Mouse (Mus musculus) neural tube, embryonic 12.5 days (tissue): ENCODE results near the gene Htatip2. TPM values are rescaled to one million over a fixed set of nuclear protein-coding genes. Genes with fewer than 3 reads are reported as not detected.

Experiments used
- ATAC-seq: fragments of 200-750 bp; cut with Nextera tagmentation; 2 replicates; pipeline ENCODE4 v1.8.0; 2017; ENCODE audit warnings: low read depth, mild to moderate bottlenecking, moderate TSS enrichment, moderate library complexity; ENCODE audit not compliant: low FRiP score
- H3K27ac ChIP-seq: fragments of 300-500 bp; sonication (generic); 2 replicates; pipeline ENCODE4 v1.5.1; 2016
- H3K27me3 ChIP-seq: fragments of 300-500 bp; sonication (generic); replicated peaks from 2 replicates; pipeline ENCODE4 v1.6.1; 2016; ENCODE audit warnings: mild to moderate bottlenecking
- H3K36me3 ChIP-seq: fragments of 300-500 bp; sonication (generic); 2 replicates; pipeline ENCODE4 v1.6.1; 2016; ENCODE audit warnings: mild to moderate bottlenecking
- H3K4me1 ChIP-seq: fragments of 300-500 bp; sonication (generic); 2 replicates; pipeline ENCODE4 v1.6.1; 2016
- H3K4me2 ChIP-seq: fragments of 300-500 bp; sonication (generic); replicated peaks from 2 replicates; pipeline ENCODE4 v1.6.1; 2016; ENCODE audit warnings: mild to moderate bottlenecking
- H3K4me3 ChIP-seq: fragments of 300-500 bp; sonication (generic); 2 replicates; pipeline ENCODE4 v1.5.1; 2016
- H3K9ac ChIP-seq: fragments of 300-500 bp; sonication (generic); 2 replicates; pipeline ENCODE4 v1.6.1; 2016; ENCODE audit warnings: mild to moderate bottlenecking
- H3K9me3 ChIP-seq: fragments of 300-500 bp; sonication (generic); 2 replicates; pipeline ENCODE4 v1.6.1; 2016; ENCODE audit warnings: mild to moderate bottlenecking
- WGBS: fragments of 180-500 bp; shearing (Covaris S2); methylation state at CpG from one replicate; pipeline ENCODE4 v1.1.7; 2016; 5-methylcytosine and 5-hydroxymethylcytosine counted together
- polyA plus RNA-seq: library from polyadenylated mRNA; unstranded; fragments of >200 nt; fragmentation: Nextera tagmentation; extraction: Ambion mirVana; gene quantifications from 2 replicates; pipeline ENCODE4 v1.2.1, GENCODE M21; 2016

Htatip2 gene
- polyA plus RNA-seq = 4.5 and 4.9 TPM in 2 replicates

- Histone ChIP-seq H3K4me2 (peak within 1 kb of the TSS; percentile 78), H3K9me3 (0 out of 2 replicates have a peak, but pooled peaks cover 7% of the 10 kb centered on the region), H3K4me3 (peak within 1 kb of the TSS; percentile 42), H3K9ac (peak within 1 kb of the TSS; percentile 45; the same call in 1 of the 2 replicates), H3K27ac (no peak within 1 kb of the TSS), H3K27me3 (peaks cover 67% of the 10 kb centered on the region), H3K4me1 (peaks cover 6% of the 10 kb centered on the region), H3K36me3 (no peaks in the 10 kb centered on the region)
- ATAC-seq = peak; percentile 56
- 3% methylated on average over 41 of the region's 42 CpGs for WGBS
These were observed at the start of gene Htatip2 for GRCm38 (mm10) chr7:49758934-49759571. Gene Htatip2, plus strand, starts transcription at chr7:49759115.

DNA sequence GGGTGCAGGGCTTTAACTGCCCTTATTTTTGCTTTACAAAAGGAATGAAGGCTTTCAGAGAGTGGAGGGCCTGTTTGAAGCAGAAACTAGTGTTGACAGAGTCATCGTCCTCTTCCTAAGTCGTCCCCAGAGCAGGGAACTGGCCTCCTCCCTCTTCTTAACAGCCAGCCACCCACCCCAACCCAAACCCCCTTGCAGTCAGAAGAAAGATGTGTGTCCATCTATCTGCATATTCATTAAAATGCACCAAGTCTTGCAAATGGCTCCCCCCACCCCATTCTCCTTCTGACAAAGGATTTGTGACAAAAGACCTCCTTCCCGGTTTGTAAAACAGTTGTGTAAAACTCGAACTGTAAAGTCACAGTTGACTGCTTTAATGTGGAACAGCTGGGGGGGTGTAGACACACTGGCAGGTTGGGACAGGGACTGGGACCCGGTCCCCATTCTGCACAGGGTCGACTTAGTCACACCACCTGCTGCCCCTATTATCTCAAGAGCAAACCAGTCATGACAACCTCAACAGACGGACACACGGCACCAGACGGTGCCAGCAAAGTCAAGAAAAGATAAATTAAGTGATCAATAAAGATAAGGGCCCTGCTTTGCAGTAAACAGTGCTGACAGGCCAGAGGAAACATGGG is 49.4 kb upstream of the Htatip2 start:
- Histone ChIP-seq H3K4me2 (no peak overlapping the region), H3K9ac (no peak overlapping the region), H3K9me3 (no peaks in the 10 kb centered on the region), H3K36me3 (no peaks in the 10 kb centered on the region), H3K27me3 (peaks cover 95% of the 10 kb centered on the region), H3K4me1 (peaks cover 4% of the 10 kb centered on the region; the same call in 1 of the 2 replicates), H3K4me3 (no peak overlapping the region), H3K27ac (no peak overlapping the region)
- WGBS = 9% methylated on average over 9 of the region's 9 CpGs
- ATAC-seq = no peak

GRCm38 (mm10) chr7:49717942-49718733 is 40.8 kb upstream of the Htatip2 start:
- H3K36me3 ChIP-seq = no peaks in the 10 kb centered on the region
- H3K4me1 ChIP-seq = no peaks in the 10 kb centered on the region
- WGBS = 64% methylated on average over 15 of the region's 15 CpGs
- no peak overlapping the region for H3K4me3 ChIP-seq
- H3K4me2 ChIP-seq = no peak overlapping the region
- H3K9me3 ChIP-seq = no peaks in the 10 kb centered on the region
- no peak overlapping the region for H3K27ac ChIP-seq
- H3K27me3 ChIP-seq = peaks cover 75% of the 10 kb centered on the region
- no peak for ATAC-seq
- no peak overlapping the region for H3K9ac ChIP-seq

GRCm38 (mm10) chr7:49734342-49734741 is 24.6 kb upstream of the Htatip2 start:
- Histone ChIP-seq H3K4me3 (no peak overlapping the region), H3K27me3 (peaks cover 50% of the 10 kb centered on the region), H3K27ac (no peak overlapping the region), H3K36me3 (no peaks in the 10 kb centered on the region), H3K4me1 (no peaks in the 10 kb centered on the region), H3K9me3 (no peaks in the 10 kb centered on the region), H3K4me2 (no peak overlapping the region), H3K9ac (no peak overlapping the region)
- 45% methylated on average over 4 of the region's 4 CpGs for WGBS
- ATAC-seq = no peak

DNA sequence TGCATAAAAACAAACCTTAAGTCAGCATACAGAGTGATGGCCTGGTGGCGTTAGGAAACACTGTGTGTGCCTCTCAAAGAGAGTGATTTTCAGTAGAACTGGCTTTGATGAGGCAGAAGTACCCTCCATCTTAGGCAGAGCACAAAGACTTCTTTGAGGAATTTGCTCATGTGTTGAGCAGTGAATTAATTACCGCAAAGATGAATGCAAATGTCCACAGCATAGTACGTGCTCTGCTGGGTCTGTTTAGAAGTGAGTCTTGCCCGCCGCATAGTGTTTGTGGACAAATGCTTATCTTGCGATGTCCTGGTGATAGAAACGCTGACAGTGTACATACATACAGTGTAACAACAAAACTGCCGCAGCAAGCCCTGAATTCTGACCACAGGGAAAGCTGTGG is 19.5 kb upstream of the Htatip2 start:
- peaks cover 6% of the 10 kb centered on the region; the same call in 1 of the 2 replicates for H3K4me1 ChIP-seq
- H3K4me3 ChIP-seq = no peak overlapping the region
- WGBS = 59% methylated on average over 8 of the region's 8 CpGs
- peaks cover 44% of the 10 kb centered on the region for H3K27me3 ChIP-seq
- no peak overlapping the region for H3K9ac ChIP-seq
- no peak overlapping the region for H3K27ac ChIP-seq
- H3K36me3 ChIP-seq = no peaks in the 10 kb centered on the region
- no peak overlapping the region for H3K4me2 ChIP-seq
- no peak for ATAC-seq
- H3K9me3 ChIP-seq = no peaks in the 10 kb centered on the region

DNA sequence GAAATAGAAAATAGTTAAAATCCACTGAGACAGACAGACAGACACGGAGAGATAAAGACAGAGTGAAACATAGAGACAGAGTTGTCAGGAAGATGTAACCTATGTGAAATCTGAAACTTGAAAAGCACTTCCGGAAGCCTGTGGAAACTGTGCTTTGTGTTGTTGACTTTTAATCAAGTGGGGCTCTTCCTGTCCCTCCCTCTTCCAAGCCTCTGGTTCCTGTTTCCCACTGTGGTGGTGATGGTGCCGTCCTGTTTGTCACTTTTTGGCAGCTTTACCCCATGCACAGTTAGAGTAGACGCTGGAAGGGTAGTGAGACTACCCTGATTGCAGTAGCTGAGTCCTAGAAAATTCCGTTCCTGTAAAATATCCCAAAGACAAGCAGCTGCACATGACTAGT is 17.4 kb upstream of the Htatip2 start:
- H3K36me3 ChIP-seq = no peaks in the 10 kb centered on the region
- 0 out of 2 replicates have a peak, but pooled peaks have one; percentile 49 for ATAC-seq
- no peak overlapping the region for H3K9ac ChIP-seq
- peaks cover 48% of the 10 kb centered on the region for H3K27me3 ChIP-seq
- H3K4me3 ChIP-seq = no peak overlapping the region
- peaks cover 6% of the 10 kb centered on the region; the same call in 1 of the 2 replicates for H3K4me1 ChIP-seq
- H3K9me3 ChIP-seq = no peaks in the 10 kb centered on the region
- WGBS = 37% methylated on average over 5 of the region's 5 CpGs
- H3K27ac ChIP-seq = no peak overlapping the region
- no peak overlapping the region for H3K4me2 ChIP-seq

DNA sequence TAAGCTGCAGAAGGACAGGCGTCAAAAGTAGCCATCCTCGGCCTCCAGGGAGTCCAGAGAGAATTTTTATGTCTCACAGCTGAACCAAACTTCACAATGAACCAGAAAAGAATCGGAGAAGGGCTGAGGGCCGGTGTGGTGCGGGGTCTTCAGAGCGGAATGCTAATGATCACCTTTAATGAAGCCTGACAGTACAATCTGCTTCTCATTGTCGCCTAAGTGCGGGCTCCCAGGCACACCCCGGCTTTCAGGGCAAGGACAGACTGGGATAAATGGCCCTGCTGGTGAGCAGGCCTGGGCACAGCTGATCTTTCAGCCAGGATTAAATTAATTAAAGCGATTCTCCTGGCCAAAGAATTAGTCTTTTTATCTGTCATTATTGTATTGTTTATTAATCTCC is 17.0 kb upstream of the Htatip2 start:
- Histone ChIP-seq H3K9me3 (no peaks in the 10 kb centered on the region), H3K27ac (no peak overlapping the region), H3K4me2 (no peak overlapping the region), H3K27me3 (peaks cover 51% of the 10 kb centered on the region), H3K4me1 (peaks cover 6% of the 10 kb centered on the region; the same call in 1 of the 2 replicates), H3K9ac (no peak overlapping the region), H3K4me3 (no peak overlapping the region), H3K36me3 (no peaks in the 10 kb centered on the region)
- peak; percentile 82 for ATAC-seq
- 13% methylated on average over 10 of the region's 10 CpGs for WGBS

- Histone ChIP-seq H3K4me2 (no peak overlapping the region), H3K27ac (no peak overlapping the region), H3K9ac (no peak overlapping the region), H3K4me3 (no peak overlapping the region), H3K4me1 (no peaks in the 10 kb centered on the region), H3K27me3 (peaks cover 88% of the 10 kb centered on the region), H3K36me3 (no peaks in the 10 kb centered on the region), H3K9me3 (no peaks in the 10 kb centered on the region)
- 8% methylated on average over 4 of the region's 4 CpGs for WGBS
- no peak for ATAC-seq
These were observed 7.8 kb upstream of the Htatip2 start for GRCm38 (mm10) chr7:49751148-49751547.

GRCm38 (mm10) chr7:49752730-49753506 is 6.0 kb upstream of the Htatip2 start:
- Histone ChIP-seq H3K4me1 (no peaks in the 10 kb centered on the region), H3K9me3 (no peaks in the 10 kb centered on the region), H3K27me3 (peaks cover 85% of the 10 kb centered on the region), H3K36me3 (no peaks in the 10 kb centered on the region), H3K9ac (no peak overlapping the region), H3K4me2 (no peak overlapping the region), H3K27ac (no peak overlapping the region), H3K4me3 (no peak overlapping the region)
- ATAC-seq = no peak
- 31% methylated on average over 25 of the region's 25 CpGs for WGBS

DNA sequence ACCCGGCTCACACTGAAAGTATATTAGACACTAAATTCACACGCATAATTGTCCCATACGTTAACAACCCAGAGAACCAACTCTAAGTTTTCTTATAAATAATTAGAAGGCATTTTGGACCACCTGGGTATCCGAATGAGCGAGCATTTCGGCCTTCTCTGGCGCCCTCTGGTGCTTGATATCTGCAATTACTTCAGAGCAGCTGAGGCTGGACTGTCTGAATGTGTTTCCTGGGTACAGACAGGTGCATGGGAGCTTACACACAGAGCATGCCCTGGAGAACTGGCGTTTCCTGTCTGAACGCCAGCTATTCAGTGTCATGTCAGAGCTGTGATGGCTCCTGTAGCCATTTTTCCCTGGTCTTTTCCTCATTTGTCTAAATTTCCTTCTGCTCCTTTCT is 4.1 kb upstream of the Htatip2 start:
- 6% methylated on average over 9 of the region's 9 CpGs for WGBS
- no peak overlapping the region for H3K27ac ChIP-seq
- no peak for ATAC-seq

GRCm38 (mm10) chr7:49762605-49763004 is 3.7 kb downstream of the Htatip2 start:
- Histone ChIP-seq H3K36me3 (no peaks in the 10 kb centered on the region), H3K27ac (no peak overlapping the region), H3K4me2 (no peak overlapping the region), H3K9me3 (0 out of 2 replicates have a peak, but pooled peaks cover 7% of the 10 kb centered on the region), H3K9ac (no peak overlapping the region), H3K4me3 (no peak overlapping the region), H3K27me3 (peaks cover 43% of the 10 kb centered on the region), H3K4me1 (peaks cover 6% of the 10 kb centered on the region)
- WGBS = 74% methylated on average over 13 of the region's 13 CpGs
- ATAC-seq = no peak

More for the DNA sequence above, 4.1 kb upstream of the Htatip2 start:
- Histone ChIP-seq H3K4me1 (peaks cover 6% of the 10 kb centered on the region), H3K4me2 (no peak overlapping the region), H3K9me3 (0 out of 2 replicates have a peak, but pooled peaks cover 4% of the 10 kb centered on the region), H3K4me3 (no peak overlapping the region), H3K9ac (no peak overlapping the region), H3K36me3 (no peaks in the 10 kb centered on the region), H3K27me3 (peaks cover 91% of the 10 kb centered on the region)
